Mouse (Mus musculus): Measurements from ENCODE around the gene Pdxdc1. TPM values are rescaled to one million over a fixed set of nuclear protein-coding genes. Genes with fewer than 3 reads are reported as not detected.
"Not testable (repeated sequence)": the region's sequence is repeated elsewhere in the genome, so short reads cannot be mapped to it uniquely, and the experiment has no call there.

The Pdxdc1 gene
- polyA plus RNA-seq, 1 experiment from 2014 or later, result 76.4 TPM

GRCm38 (mm10) chr16:13927456-13928075 lies 24.6 kb upstream of the Pdxdc1 start:
- Histone ChIP-seq H3K4me3 (ENCODE audit: low read depth, low read length) (no peak overlapping the region), H3K9ac (ENCODE audit: low read depth, low read length) (no peak overlapping the region), H3K4me2 (ENCODE audit: low read length) (no peak overlapping the region), H3K27me3 (ENCODE audit: control insufficient read depth, insufficient read depth, low read depth, low read length) (no peaks in the 10 kb centered on the region), H3K36me3 (ENCODE audit: control insufficient read depth, insufficient read depth, low read length) (no peaks in the 10 kb centered on the region), H3K4me1 (ENCODE audit: control insufficient read depth, insufficient read depth, low read length) (no peaks in the 10 kb centered on the region), H3K27ac (ENCODE audit: low read length) (no peak overlapping the region), H3K9me3 (replicated peaks; ENCODE audit: control insufficient read depth, low read length, poor library complexity, severe bottlenecking) (no peaks in the 10 kb centered on the region)
- no peak for ATAC-seq
- WGBS, result 93% methylated on average over 4 of the region's 4 CpGs

- not testable (repeated sequence) for H3K4me3 ChIP-seq (ENCODE audit: low read depth, low read length); H3K4me1 ChIP-seq (ENCODE audit: control insufficient read depth, insufficient read depth, low read length); H3K36me3 ChIP-seq (ENCODE audit: control insufficient read depth, insufficient read depth, low read length); H3K9me3 ChIP-seq (replicated peaks; ENCODE audit: control insufficient read depth, low read length, poor library complexity, severe bottlenecking); H3K9ac ChIP-seq (ENCODE audit: low read depth, low read length); ATAC-seq; H3K4me2 ChIP-seq (ENCODE audit: low read length); H3K27ac ChIP-seq (ENCODE audit: low read length); H3K27me3 ChIP-seq (ENCODE audit: control insufficient read depth, insufficient read depth, low read depth, low read length)
- 94% methylated on average over 5 of the region's 5 CpGs for WGBS
These were observed 20.0 kb upstream of the Pdxdc1 start for GRCm38 (mm10) chr16:13922966-13923365.

DNA sequence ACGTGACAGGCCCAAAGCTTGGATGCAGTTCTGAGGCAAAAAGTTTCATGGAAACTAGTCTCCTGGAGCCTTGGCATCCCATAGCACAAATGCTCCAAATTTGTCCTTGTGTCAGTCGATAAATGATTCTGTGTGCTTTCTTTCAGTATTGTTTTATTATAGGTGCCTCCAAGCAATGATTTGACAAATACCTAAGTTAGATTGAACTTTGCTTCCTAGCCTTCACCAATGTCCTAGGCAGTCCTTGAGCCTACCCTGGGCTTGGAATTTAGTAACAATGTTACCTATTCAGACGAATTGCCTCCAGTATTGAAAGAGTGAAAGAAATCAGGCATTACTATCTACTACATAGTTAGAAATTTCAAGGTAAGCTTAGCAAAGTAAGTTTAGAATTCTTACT lies 19.6 kb upstream of the Pdxdc1 start:
- H3K4me2 ChIP-seq (ENCODE audit: low read length); H3K36me3 ChIP-seq (ENCODE audit: control insufficient read depth, insufficient read depth, low read length); H3K9me3 ChIP-seq (replicated peaks; ENCODE audit: control insufficient read depth, low read length, poor library complexity, severe bottlenecking); H3K27ac ChIP-seq (ENCODE audit: low read length); H3K4me3 ChIP-seq (ENCODE audit: low read depth, low read length); H3K9ac ChIP-seq (ENCODE audit: low read depth, low read length); ATAC-seq; H3K27me3 ChIP-seq (ENCODE audit: control insufficient read depth, insufficient read depth, low read depth, low read length); H3K4me1 ChIP-seq (ENCODE audit: control insufficient read depth, insufficient read depth, low read length): not testable (repeated sequence)
- 88% methylated on average over 3 of the region's 3 CpGs for WGBS

DNA sequence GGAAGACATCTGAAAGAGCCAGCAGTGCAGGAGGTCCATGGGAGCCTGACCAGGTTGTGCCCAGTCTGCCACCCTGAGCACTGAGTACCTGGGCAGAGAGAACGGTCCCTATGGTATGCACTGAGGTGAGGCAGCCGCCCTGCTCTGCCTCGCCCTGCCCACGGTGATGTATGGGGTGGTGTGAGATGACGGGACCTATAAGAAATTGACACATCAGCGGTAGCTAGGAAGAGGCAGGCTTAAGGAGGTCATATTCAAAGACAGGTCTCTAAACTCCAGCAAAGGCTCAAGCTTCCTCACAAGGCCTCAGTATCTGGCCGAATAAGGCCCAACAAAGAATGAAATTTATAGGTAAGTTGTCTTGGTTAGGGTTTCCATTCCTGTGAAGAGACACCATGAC lies 18.9 kb upstream of the Pdxdc1 start:
- Histone ChIP-seq H3K27me3 (ENCODE audit: control insufficient read depth, insufficient read depth, low read depth, low read length) (no peaks in the 10 kb centered on the region), H3K9me3 (replicated peaks; ENCODE audit: control insufficient read depth, low read length, poor library complexity, severe bottlenecking) (peaks cover 7% of the 10 kb centered on the region), H3K4me3 (ENCODE audit: low read depth, low read length) (no peak overlapping the region), H3K27ac (ENCODE audit: low read length) (no peak overlapping the region), H3K4me2 (ENCODE audit: low read length) (no peak overlapping the region), H3K9ac (ENCODE audit: low read depth, low read length) (no peak overlapping the region), H3K36me3 (ENCODE audit: control insufficient read depth, insufficient read depth, low read length) (peaks cover 5% of the 10 kb centered on the region; the same call in 1 of the 2 replicates), H3K4me1 (ENCODE audit: control insufficient read depth, insufficient read depth, low read length) (no peaks in the 10 kb centered on the region)
- WGBS, result 95% methylated on average over 7 of the region's 7 CpGs
- ATAC-seq, result no peak

DNA sequence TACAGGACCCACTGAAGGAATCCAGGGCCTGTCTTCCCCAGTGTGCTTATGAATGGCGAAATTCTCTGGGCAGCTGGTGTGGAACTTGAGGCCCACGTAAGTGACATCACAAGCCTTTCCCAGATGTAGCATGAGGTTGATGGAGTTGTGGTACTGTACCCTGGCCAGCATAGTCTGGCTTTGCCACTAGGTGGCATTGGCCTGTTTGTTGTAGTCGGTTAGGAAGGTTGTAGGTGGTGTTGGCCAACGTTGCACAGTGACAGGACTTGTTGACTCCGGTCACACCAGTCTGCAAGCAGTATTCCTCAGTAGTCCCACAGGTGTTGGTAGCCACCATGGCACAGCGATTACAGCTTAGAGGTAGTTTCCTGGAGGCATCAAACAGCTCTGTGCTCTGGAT lies 18.1 kb upstream of the Pdxdc1 start:
- no peak for ATAC-seq
- no peak overlapping the region for H3K4me3 ChIP-seq (ENCODE audit: low read depth, low read length)
- no peak overlapping the region for H3K9ac ChIP-seq (ENCODE audit: low read depth, low read length)
- H3K9me3 ChIP-seq (replicated peaks; ENCODE audit: control insufficient read depth, low read length, poor library complexity, severe bottlenecking), result peaks cover 8% of the 10 kb centered on the region
- no peaks in the 10 kb centered on the region for H3K27me3 ChIP-seq (ENCODE audit: control insufficient read depth, insufficient read depth, low read depth, low read length)
- H3K27ac ChIP-seq (ENCODE audit: low read length), result no peak overlapping the region
- peaks cover 9% of the 10 kb centered on the region; the same call in 1 of the 2 replicates for H3K36me3 ChIP-seq (ENCODE audit: control insufficient read depth, insufficient read depth, low read length)
- WGBS, result 94% methylated on average over 6 of the region's 6 CpGs
- no peaks in the 10 kb centered on the region for H3K4me1 ChIP-seq (ENCODE audit: control insufficient read depth, insufficient read depth, low read length)
- no peak overlapping the region for H3K4me2 ChIP-seq (ENCODE audit: low read length)

DNA sequence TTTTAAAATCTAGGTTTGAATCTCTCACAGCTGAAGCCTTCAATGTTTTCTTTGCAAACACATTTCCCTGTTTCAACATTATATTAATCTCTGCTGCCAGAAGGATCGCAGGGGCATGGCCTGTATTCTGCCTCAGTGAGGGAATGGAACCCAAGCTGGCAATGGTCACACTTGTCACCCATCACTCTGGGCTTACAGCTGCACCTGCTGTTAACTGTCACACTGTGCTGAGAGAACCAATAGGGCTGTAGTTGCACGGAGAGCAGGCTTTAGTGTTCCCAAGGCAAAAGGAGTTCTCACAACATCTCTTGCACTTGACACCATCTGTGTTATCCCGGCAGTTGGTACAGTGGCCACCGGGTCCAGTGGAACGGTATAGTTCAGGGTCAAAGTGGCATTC lies 17.2 kb upstream of the Pdxdc1 start:
- Histone ChIP-seq H3K27ac (ENCODE audit: low read length) (no peak overlapping the region), H3K9ac (ENCODE audit: low read depth, low read length) (no peak overlapping the region), H3K36me3 (ENCODE audit: control insufficient read depth, insufficient read depth, low read length) (peaks cover 14% of the 10 kb centered on the region), H3K9me3 (replicated peaks; ENCODE audit: control insufficient read depth, low read length, poor library complexity, severe bottlenecking) (peaks cover 14% of the 10 kb centered on the region), H3K4me3 (ENCODE audit: low read depth, low read length) (no peak overlapping the region), H3K4me2 (ENCODE audit: low read length) (no peak overlapping the region), H3K27me3 (ENCODE audit: control insufficient read depth, insufficient read depth, low read depth, low read length) (no peaks in the 10 kb centered on the region), H3K4me1 (ENCODE audit: control insufficient read depth, insufficient read depth, low read length) (no peaks in the 10 kb centered on the region)
- ATAC-seq, result no peak
- 90% methylated on average over 5 of the region's 5 CpGs for WGBS

DNA sequence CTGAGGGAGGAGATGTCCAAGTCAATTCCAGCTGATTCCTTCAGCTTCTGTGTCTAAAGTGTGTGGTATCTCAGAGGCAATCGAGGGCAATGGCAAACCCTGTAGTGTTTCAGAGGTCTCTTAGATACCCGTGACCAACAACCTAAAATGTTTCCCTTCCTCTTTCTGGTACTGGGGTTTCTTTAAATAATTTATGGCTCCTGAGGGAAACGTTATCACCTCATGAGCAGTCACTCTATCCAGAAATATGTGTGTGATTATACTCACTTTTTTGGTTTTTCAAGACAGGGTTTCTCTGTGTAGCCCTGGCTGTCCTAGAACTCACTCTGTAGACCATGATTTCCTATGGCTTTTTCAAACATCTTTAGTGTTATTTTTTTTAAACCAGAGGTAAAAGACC lies 4.4 kb upstream of the Pdxdc1 start:
- H3K9ac ChIP-seq (ENCODE audit: low read depth, low read length), result no peak overlapping the region
- H3K36me3 ChIP-seq (ENCODE audit: control insufficient read depth, insufficient read depth, low read length), result no peaks in the 10 kb centered on the region
- H3K27ac ChIP-seq (ENCODE audit: low read length), result no peak overlapping the region
- no peak overlapping the region for H3K4me3 ChIP-seq (ENCODE audit: low read depth, low read length)
- peaks cover 5% of the 10 kb centered on the region for H3K4me1 ChIP-seq (ENCODE audit: control insufficient read depth, insufficient read depth, low read length)
- no peaks in the 10 kb centered on the region for H3K27me3 ChIP-seq (ENCODE audit: control insufficient read depth, insufficient read depth, low read depth, low read length)
- no peak for ATAC-seq
- H3K9me3 ChIP-seq (replicated peaks; ENCODE audit: control insufficient read depth, low read length, poor library complexity, severe bottlenecking), result no peaks in the 10 kb centered on the region
- H3K4me2 ChIP-seq (ENCODE audit: low read length), result no peak overlapping the region
- WGBS, result 88% methylated on average over 3 of the region's 3 CpGs

DNA sequence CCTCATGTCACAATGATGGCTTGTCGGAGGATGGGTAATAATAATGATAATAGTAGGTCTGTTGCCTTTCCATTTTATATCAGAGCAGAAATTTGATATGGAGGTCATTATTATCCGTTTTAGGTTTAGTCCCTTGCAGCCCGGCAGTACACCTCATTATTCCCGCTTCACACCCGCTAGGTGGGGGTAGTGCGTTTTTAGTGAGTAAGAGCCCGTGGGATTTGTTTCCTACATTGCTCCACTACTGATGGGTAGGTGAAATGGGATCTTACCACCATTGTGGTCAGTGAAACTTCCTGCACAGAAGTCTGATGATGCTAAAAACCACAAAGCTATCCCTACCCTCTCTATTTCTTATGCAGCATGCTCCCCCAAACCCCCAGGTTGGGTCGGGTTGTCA lies 557 bp upstream of the Pdxdc1 start:
- peak overlapping the region; percentile 88 for H3K27ac ChIP-seq (ENCODE audit: low read length)

DNA sequence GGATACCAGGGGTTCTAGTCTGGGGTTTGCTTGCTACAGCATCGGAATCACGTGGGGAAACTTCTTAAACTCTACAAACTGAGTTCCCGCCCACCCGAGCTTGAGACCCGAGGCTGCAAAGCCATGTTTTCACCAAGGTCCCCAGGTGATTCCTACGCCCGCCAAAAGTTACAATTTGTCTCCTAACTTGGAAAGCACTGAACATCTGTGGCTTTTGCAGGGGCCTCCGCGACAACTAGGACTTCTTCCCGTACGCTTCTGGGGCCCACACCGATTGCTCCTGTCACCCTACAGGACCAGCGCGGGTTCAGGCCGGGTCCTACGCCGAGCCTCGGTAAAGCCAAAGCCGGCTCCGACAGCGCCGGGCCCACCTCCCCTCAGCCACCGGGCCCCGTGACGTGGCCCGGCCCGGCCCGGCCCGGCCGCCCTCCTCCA lies 517 bp downstream of the Pdxdc1 start:
- WGBS, result under 1% methylated on average over 30 of the region's 30 CpGs
- Histone ChIP-seq H3K4me1 (ENCODE audit: control insufficient read depth, insufficient read depth, low read length) (peaks cover 13% of the 10 kb centered on the region), H3K4me3 (ENCODE audit: low read depth, low read length) (peak overlapping the region; percentile 96), H3K27ac (ENCODE audit: low read length) (peak overlapping the region; percentile 88), H3K9me3 (replicated peaks; ENCODE audit: control insufficient read depth, low read length, poor library complexity, severe bottlenecking) (no peaks in the 10 kb centered on the region), H3K4me2 (ENCODE audit: low read length) (peak overlapping the region; percentile 64), H3K36me3 (ENCODE audit: control insufficient read depth, insufficient read depth, low read length) (no peaks in the 10 kb centered on the region), H3K9ac (ENCODE audit: low read depth, low read length) (peak overlapping the region; percentile 94), H3K27me3 (ENCODE audit: control insufficient read depth, insufficient read depth, low read depth, low read length) (no peaks in the 10 kb centered on the region)
- no peak for ATAC-seq

More for the DNA sequence above, 557 bp upstream of the Pdxdc1 start:
- Histone ChIP-seq H3K36me3 (ENCODE audit: control insufficient read depth, insufficient read depth, low read length) (no peaks in the 10 kb centered on the region), H3K4me1 (ENCODE audit: control insufficient read depth, insufficient read depth, low read length) (peaks cover 13% of the 10 kb centered on the region), H3K27me3 (ENCODE audit: control insufficient read depth, insufficient read depth, low read depth, low read length) (no peaks in the 10 kb centered on the region), H3K9me3 (replicated peaks; ENCODE audit: control insufficient read depth, low read length, poor library complexity, severe bottlenecking) (no peaks in the 10 kb centered on the region), H3K4me3 (ENCODE audit: low read depth, low read length) (peak overlapping the region; percentile 96), H3K4me2 (ENCODE audit: low read length) (peak overlapping the region; percentile 64), H3K9ac (ENCODE audit: low read depth, low read length) (peak overlapping the region; percentile 94)
- 7% methylated on average over 8 of the region's 8 CpGs for WGBS
- peak; percentile 92 for ATAC-seq
